In genomic region chr11:72695025-72695424, GRCm38 (mm10) we compare ENCODE assay signal across 19 mouse cellular contexts. TPM values are rescaled to one million over a fixed set of nuclear protein-coding genes. Genes with fewer than 3 reads are reported as not detected.
A peak's percentile ranks its signal among the peaks of the same experiment; 100 is the strongest.
DNase-seq lines count a peak whose midpoint lies in the region; ATAC-seq and TF ChIP-seq lines count a peak whose summit lies in the region.
"Had no signal": no experiment of that assay in that cellular context is flagged by ENCODE, and none has a peak within 500 bp of the region (broad histone marks: within the 10 kb centered on the region; RNA-seq: fewer than 3 reads in every experiment).

No protein-coding gene starts in this region.

- no peak overlapping the region for H3K9ac ChIP-seq in liver, embryonic 11.5 days (ENCODE audit: low read depth, low read length)
- no peak overlapping the region for H3K9ac ChIP-seq in liver, postnatal 0 days (replicated peaks)
- H3K9ac ChIP-seq in MEL (ENCODE audit: control insufficient read depth, low read depth, low read length, poor library complexity, severe bottlenecking) = peak overlapping the region; percentile 10; the same call in 1 of the 2 replicates
- H3K9ac ChIP-seq in liver, embryonic 16.5 days (ENCODE audit: low read depth, low read length) = peak overlapping the region; percentile 18; the same call in 1 of the 2 replicates
- no peak overlapping the region for H3K9ac ChIP-seq in kidney, embryonic 16.5 days (replicated peaks; ENCODE audit: low read length)
- H3K9ac ChIP-seq: forebrain, embryonic 15.5 days; heart, embryonic 15.5 days; hindbrain, embryonic 14.5 days had no signal

- ATAC-seq in liver, embryonic 11.5 days (replicated peaks; ENCODE audit: low FRiP score) = peak; percentile 61; the same call in 1 of the 2 replicates
- ATAC-seq in liver, postnatal 0 days = no peak
- ATAC-seq in liver, embryonic 16.5 days (ENCODE audit: low read depth) = peak; percentile 66
- ATAC-seq in kidney, embryonic 16.5 days (ENCODE audit: low FRiP score, low TSS enrichment) = no peak
- ATAC-seq: forebrain, embryonic 15.5 days had no signal

- H3K27me3 ChIP-seq in liver, embryonic 11.5 days (replicated peaks; ENCODE audit: control insufficient read depth, insufficient read depth, low read length) = no peaks in the 10 kb centered on the region
- no peaks in the 10 kb centered on the region for H3K27me3 ChIP-seq in liver, postnatal 0 days (ENCODE audit: insufficient read depth, low read length)
- no peaks in the 10 kb centered on the region for H3K27me3 ChIP-seq in MEL (ENCODE audit: control insufficient read depth in 1 of 2, insufficient read depth in 2 of 2, low read length in 2 of 2)
- H3K27me3 ChIP-seq in liver, embryonic 16.5 days (ENCODE audit: control insufficient read depth, insufficient read depth, low read depth, low read length) = no peaks in the 10 kb centered on the region
- H3K27me3 ChIP-seq in hindbrain, embryonic 10.5 days (ENCODE audit: insufficient read depth, poor library complexity, severe bottlenecking) = no peaks in the 10 kb centered on the region
- no peaks in the 10 kb centered on the region for H3K27me3 ChIP-seq in kidney, embryonic 16.5 days (ENCODE audit: insufficient read depth, low read length)
- H3K27me3 ChIP-seq: forebrain, embryonic 15.5 days; heart, embryonic 15.5 days had no signal

- no peak for TF ChIP-seq RAD21 in MEL (IDR thresholded peaks at IDR 0.05; ENCODE audit: low read depth, low read length)

- H3K79me2 ChIP-seq in MEL (ENCODE audit: control insufficient read depth, insufficient read depth, low read length, poor library complexity) = peaks cover 56% of the 10 kb centered on the region

- no peaks in the 10 kb centered on the region for H3K9me3 ChIP-seq in liver, embryonic 11.5 days (ENCODE audit: control insufficient read depth, low read length)
- H3K9me3 ChIP-seq in liver, postnatal 0 days (ENCODE audit: low read length) = no peaks in the 10 kb centered on the region
- H3K9me3 ChIP-seq in MEL (replicated peaks; ENCODE audit: insufficient read depth, low read length) = no peaks in the 10 kb centered on the region
- H3K9me3 ChIP-seq in liver, embryonic 16.5 days (replicated peaks; ENCODE audit: control insufficient read depth, low read length) = no peaks in the 10 kb centered on the region
- H3K9me3 ChIP-seq in hindbrain, embryonic 10.5 days = no peaks in the 10 kb centered on the region
- H3K9me3 ChIP-seq in kidney, embryonic 16.5 days (ENCODE audit: low read length) = no peaks in the 10 kb centered on the region
- H3K9me3 ChIP-seq: embryonic facial prominence, embryonic 10.5 days; forebrain, embryonic 15.5 days; heart, embryonic 15.5 days had no signal

- H3K4me2 ChIP-seq in liver, embryonic 11.5 days = peak overlapping the region; percentile 42; the same call in 1 of the 2 replicates
- H3K4me2 ChIP-seq in liver, postnatal 0 days (ENCODE audit: low read depth, low read length) = no peak overlapping the region
- peak overlapping the region; percentile 45 for H3K4me2 ChIP-seq in liver, embryonic 16.5 days (ENCODE audit: low read depth, low read length)
- no peak overlapping the region for H3K4me2 ChIP-seq in kidney, embryonic 16.5 days (replicated peaks; ENCODE audit: low read depth, low read length)
- H3K4me2 ChIP-seq: forebrain, embryonic 15.5 days; heart, embryonic 11.5 days; heart, embryonic 15.5 days; hindbrain, embryonic 14.5 days had no signal

- no peak overlapping the region for H3K4me3 ChIP-seq in liver, embryonic 11.5 days (ENCODE audit: low read depth, low read length)
- no peak overlapping the region for H3K4me3 ChIP-seq in liver, postnatal 0 days (ENCODE audit: low read depth, low read length)
- 0 out of 4 replicates have a peak overlapping the region, but pooled peaks of 1 of the 2 experiments have one; percentile 5 for H3K4me3 ChIP-seq in MEL (ENCODE audit: control insufficient read depth in 1 of 2, insufficient read depth in 1 of 2, low read depth in 2 of 2, low read length in 2 of 2)
- H3K4me3 ChIP-seq in liver, embryonic 16.5 days (ENCODE audit: low read depth, low read length) = no peak overlapping the region
- no peak overlapping the region for H3K4me3 ChIP-seq in hindbrain, embryonic 10.5 days
- no peak overlapping the region for H3K4me3 ChIP-seq in kidney, embryonic 16.5 days (ENCODE audit: low read length)
- H3K4me3 ChIP-seq: embryonic facial prominence, embryonic 10.5 days; forebrain, embryonic 15.5 days; heart, adult 2 months; heart, embryonic 15.5 days had no signal

- peaks cover 30% of the 10 kb centered on the region for H3K4me1 ChIP-seq in liver, embryonic 11.5 days (replicated peaks; ENCODE audit: control insufficient read depth, insufficient read depth, low read length)
- peaks cover 42% of the 10 kb centered on the region for H3K4me1 ChIP-seq in liver, postnatal 0 days (ENCODE audit: insufficient read depth)
- peaks cover 40 to 52% of the 10 kb centered on the region in 2 experiments for H3K4me1 ChIP-seq in MEL (ENCODE audit: control insufficient read depth in 1 of 2, insufficient read depth in 2 of 2, low read length in 2 of 2)
- peaks cover 55% of the 10 kb centered on the region for H3K4me1 ChIP-seq in liver, embryonic 16.5 days (ENCODE audit: control insufficient read depth, low read depth, low read length)
- H3K4me1 ChIP-seq in hindbrain, embryonic 10.5 days (replicated peaks) = peaks cover 12% of the 10 kb centered on the region
- peaks cover 22% of the 10 kb centered on the region for H3K4me1 ChIP-seq in kidney, embryonic 16.5 days (ENCODE audit: insufficient read depth, low read length)

- no peak for TF ChIP-seq EP300 in liver, postnatal 0 days (IDR thresholded peaks at IDR 0.05; ENCODE audit: low read depth)
- TF ChIP-seq EP300 in MEL (IDR thresholded peaks at IDR 0.05; ENCODE audit: low read depth in 1 of 2, low read length in 2 of 2) = peak; percentile 77 to 93

- WGBS in liver, embryonic 11.5 days = 52% methylated on average over 3 of the region's 3 CpGs
- WGBS in liver, postnatal 0 days (ENCODE audit: insufficient replicate concordance) = 46% methylated on average over 3 of the region's 3 CpGs
- WGBS in liver, embryonic 16.5 days (ENCODE audit: insufficient replicate concordance) = 31% methylated on average over 3 of the region's 3 CpGs
- WGBS in hindbrain, embryonic 10.5 days = 96% methylated on average over 3 of the region's 3 CpGs
- 91% methylated on average over 3 of the region's 3 CpGs for WGBS in kidney, embryonic 16.5 days

- DNase-seq in liver, embryonic 11.5 days (ENCODE audit: low spot score) = no peak
- no peak for DNase-seq in liver, postnatal 0 days
- peak; percentile 56 for DNase-seq in MEL (ENCODE audit: low read depth, low spot score)
- DNase-seq in hindbrain, embryonic 10.5 days (ENCODE audit: low spot score) = no peak
- no peak for DNase-seq in frontal cortex, postnatal 14 days (ENCODE audit: low spot score in 2 of 2)
- DNase-seq: adrenal gland, adult 2 months; adrenal gland, postnatal 25 days; cerebellum, adult 18-20 months; cerebellum, postnatal 10 days; gastrocnemius, postnatal 10 days; heart, adult 2 months; heart, postnatal 14 days had no signal

- no peak for TF ChIP-seq POLR2A in MEL (IDR thresholded peaks at IDR 0.05; ENCODE audit: control insufficient read depth in 1 of 2, insufficient read depth in 1 of 2, low read depth in 1 of 2, low read length in 2 of 2, poor library complexity in 1 of 2)

- H3K36me3 ChIP-seq in liver, embryonic 11.5 days (ENCODE audit: control insufficient read depth, insufficient read depth, low read length) = no peaks in the 10 kb centered on the region
- 0 out of 2 replicates have a peak, but pooled peaks cover 7% of the 10 kb centered on the region for H3K36me3 ChIP-seq in liver, postnatal 0 days (replicated peaks; ENCODE audit: insufficient read depth, low read length)
- H3K36me3 ChIP-seq in MEL (ENCODE audit: control insufficient read depth in 1 of 2, insufficient read depth in 2 of 2, low read length in 2 of 2) = peaks cover 2 to 60% of the 10 kb centered on the region in 2 experiments; a peak in 3 of 4 replicates
- H3K36me3 ChIP-seq in liver, embryonic 16.5 days (ENCODE audit: control insufficient read depth, insufficient read depth) = no peaks in the 10 kb centered on the region; the same call in 1 of the 2 replicates
- peaks cover 31% of the 10 kb centered on the region for H3K36me3 ChIP-seq in hindbrain, embryonic 10.5 days
- H3K36me3 ChIP-seq in kidney, embryonic 16.5 days (ENCODE audit: insufficient read depth, low read length) = peaks cover 7% of the 10 kb centered on the region
- H3K36me3 ChIP-seq: heart, embryonic 15.5 days had no signal

- H3K27ac ChIP-seq in liver, embryonic 11.5 days (ENCODE audit: low read depth, low read length) = no peak overlapping the region
- no peak overlapping the region for H3K27ac ChIP-seq in liver, postnatal 0 days (ENCODE audit: low read depth)
- peak overlapping the region; percentile 81 for H3K27ac ChIP-seq in MEL (ENCODE audit: control insufficient read depth, low read depth, low read length)
- H3K27ac ChIP-seq in liver, embryonic 16.5 days (ENCODE audit: low read length) = 0 out of 2 replicates have a peak overlapping the region, but pooled peaks have one; percentile 34
- no peak overlapping the region for H3K27ac ChIP-seq in hindbrain, embryonic 10.5 days
- H3K27ac ChIP-seq in kidney, embryonic 16.5 days (ENCODE audit: low read length) = no peak overlapping the region
- H3K27ac ChIP-seq: embryonic facial prominence, embryonic 10.5 days; forebrain, embryonic 15.5 days; heart, adult 2 months; heart, embryonic 15.5 days; hindbrain, embryonic 14.5 days had no signal

- no peak for TF ChIP-seq CTCF in liver, postnatal 0 days (IDR thresholded peaks at IDR 0.05; ENCODE audit: low read depth)
- TF ChIP-seq CTCF in MEL (IDR thresholded peaks at IDR 0.05 in 2 of 3, conservative IDR thresholded peaks at IDR 0.05 in 1 of 3; ENCODE audit: control insufficient read depth in 1 of 3, insufficient read depth in 1 of 3, low read depth in 2 of 3, low read length in 3 of 3, poor library complexity in 1 of 3, severe bottlenecking in 1 of 3) = no peak

TF ChIP-seq in MEL, 35 proteins besides CTCF, POLR2A, EP300 and RAD21 (continues in another document):
- peak; percentile 80 for TF ChIP-seq RCOR1 (IDR thresholded peaks at IDR 0.05; ENCODE audit: low read depth, low read length)
- no peak for TF ChIP-seq USF1 (IDR thresholded peaks at IDR 0.05; ENCODE audit: low read depth, low read length)
- no peak for TF ChIP-seq MAFK (IDR thresholded peaks at IDR 0.05; ENCODE audit: borderline replicate concordance, low read depth, low read length)
- no peak for TF ChIP-seq MYB (IDR thresholded peaks at IDR 0.05; ENCODE audit: low read depth, low read length)

RNA-seq across cellular contexts. Expression of gene Ankfy1, which starts 5.2 kb away (rescaled TPM):
- polyA plus RNA-seq in liver, embryonic 11.5 days (2014; fragmentation: Nextera tagmentation; extraction: Ambion mirVana) = 25.4 and 26.1 TPM in 2 replicates
- 3.8 and 5.0 TPM in 2 replicates for polyA plus RNA-seq in liver, postnatal 0 days (2015; fragmentation: Nextera tagmentation; extraction: Ambion mirVana)
- 148 and 175 TPM in 2 replicates for total RNA-seq in MEL (2012; rRNA removed)
- 100 to 1,000 TPM in 1 of 2 experiments, 10 to 100 TPM in 1; 60.6 to 153 TPM for polyA plus RNA-seq in MEL (2012; ENCODE audit: insufficient read depth in 1 of 2, insufficient read length in 2 of 2, low read depth in 1 of 2, low replicate concordance in 2 of 2, missing spikeins in 1 of 2)
- 11.1 and 11.3 TPM in 2 replicates for polyA plus RNA-seq in liver, embryonic 16.5 days (2015; fragmentation: Nextera tagmentation; extraction: Ambion mirVana)
- 26.8 and 26.9 TPM in 2 replicates for polyA plus RNA-seq in hindbrain, embryonic 10.5 days (2016; fragmentation: Nextera tagmentation; extraction: Ambion mirVana)
- 24.6 and 26.7 TPM in 2 replicates for polyA plus RNA-seq in kidney, embryonic 16.5 days (2015; fragmentation: Nextera tagmentation; extraction: Ambion mirVana)

Comparison
In these comparisons a context has a peak if more than half of its experiments do, and no peak if none do; other contexts are left out.
1. ATAC-seq: peak in liver, embryonic 11.5 days (single experiment) and liver, embryonic 16.5 days (single experiment); none in liver, postnatal 0 days (single experiment) and kidney, embryonic 16.5 days (single experiment).
2. H3K27ac ChIP-seq: peak in MEL (single experiment) and liver, embryonic 16.5 days (single experiment); none in liver, embryonic 11.5 days (single experiment), liver, postnatal 0 days (single experiment), hindbrain, embryonic 10.5 days (single experiment) and kidney, embryonic 16.5 days (single experiment).
3. H3K4me2 ChIP-seq: peak in liver, embryonic 11.5 days (single experiment) and liver, embryonic 16.5 days (single experiment); none in liver, postnatal 0 days (single experiment) and kidney, embryonic 16.5 days (single experiment).
4. H3K9ac ChIP-seq: peak in MEL (single experiment) and liver, embryonic 16.5 days (single experiment); none in liver, embryonic 11.5 days (single experiment), liver, postnatal 0 days (single experiment) and kidney, embryonic 16.5 days (single experiment).